Mouse (Mus musculus): ENCODE data around the gene Serbp1. TPM values are rescaled to one million over a fixed set of nuclear protein-coding genes. Genes with fewer than 3 reads are reported as not detected.

The Serbp1 gene
- polyA plus RNA-seq, 1 experiment from 2014 or later, result 1,082 TPM

- peak overlapping the region; percentile 48 for H3K27ac ChIP-seq
- WGBS (ENCODE audit: missing documents), result under 1% methylated on average over 54 of the region's 68 CpGs
- peak overlapping the region; percentile 77 for H3K4me3 ChIP-seq (ENCODE audit: inconsistent target)
- peaks cover 6% of the 10 kb centered on the region; the same call in 1 of the 2 replicates for H3K36me3 ChIP-seq (ENCODE audit: inconsistent target)
- peaks cover 44% of the 10 kb centered on the region for H3K79me2 ChIP-seq (ENCODE audit: inconsistent target)
Measured at GRCm38 (mm10) chr6:67266664-67267407, 28.9 kb downstream of the Serbp1 start.

GRCm38 (mm10) chr6:67267408-67268244 lies 29.6 kb downstream of the Serbp1 start:
- WGBS (ENCODE audit: missing documents), result under 1% methylated on average over 61 of the region's 65 CpGs
- Histone ChIP-seq H3K27ac (peak overlapping the region; percentile 54), H3K79me2 (ENCODE audit: inconsistent target) (peaks cover 52% of the 10 kb centered on the region), H3K4me3 (ENCODE audit: inconsistent target) (peak overlapping the region; percentile 73), H3K36me3 (ENCODE audit: inconsistent target) (peaks cover 13% of the 10 kb centered on the region; the same call in 1 of the 2 replicates)

GRCm38 (mm10) chr6:67268245-67268612 lies 30.3 kb downstream of the Serbp1 start:
- H3K36me3 ChIP-seq (ENCODE audit: inconsistent target), result peaks cover 19% of the 10 kb centered on the region; the same call in 1 of the 2 replicates
- H3K27ac ChIP-seq, result peak overlapping the region; percentile 54
- H3K4me3 ChIP-seq (ENCODE audit: inconsistent target), result peak overlapping the region; percentile 73
- WGBS (ENCODE audit: missing documents), result 0% methylated on average over 2 of the region's 2 CpGs
- peaks cover 58% of the 10 kb centered on the region for H3K79me2 ChIP-seq (ENCODE audit: inconsistent target)

GRCm38 (mm10) chr6:67268983-67269382 lies 31.0 kb downstream of the Serbp1 start:
- peaks cover 24% of the 10 kb centered on the region; the same call in 1 of the 2 replicates for H3K36me3 ChIP-seq (ENCODE audit: inconsistent target)
- H3K79me2 ChIP-seq (ENCODE audit: inconsistent target), result peaks cover 65% of the 10 kb centered on the region
- H3K27ac ChIP-seq, result no peak overlapping the region
- H3K4me3 ChIP-seq (ENCODE audit: inconsistent target), result peak overlapping the region; percentile 73
- WGBS (ENCODE audit: missing documents), result 0% methylated on average over 1 of the region's 1 CpGs

- Histone ChIP-seq H3K4me3 (ENCODE audit: inconsistent target) (peak overlapping the region; percentile 73), H3K36me3 (ENCODE audit: inconsistent target) (peaks cover 29% of the 10 kb centered on the region; the same call in 1 of the 2 replicates), H3K79me2 (ENCODE audit: inconsistent target) (peaks cover 70% of the 10 kb centered on the region), H3K27ac (no peak overlapping the region)
- WGBS (ENCODE audit: missing documents), result 5% methylated on average over 2 of the region's 2 CpGs
Measured at GRCm38 (mm10) chr6:67269459-67269858, 31.5 kb downstream of the Serbp1 start.

- H3K79me2 ChIP-seq (ENCODE audit: inconsistent target), result peaks cover 100% of the 10 kb centered on the region
- 81% methylated on average over 4 of the region's 5 CpGs for WGBS (ENCODE audit: missing documents)
- H3K36me3 ChIP-seq (ENCODE audit: inconsistent target), result peaks cover 52% of the 10 kb centered on the region
- no peak overlapping the region for H3K27ac ChIP-seq
- H3K4me3 ChIP-seq (ENCODE audit: inconsistent target), result no peak overlapping the region
Measured at GRCm38 (mm10) chr6:67277944-67278343, 40.0 kb downstream of the Serbp1 start.

GRCm38 (mm10) chr6:67281614-67282197 lies 43.7 kb downstream of the Serbp1 start:
- Histone ChIP-seq H3K36me3 (ENCODE audit: inconsistent target) (peaks cover 63% of the 10 kb centered on the region), H3K4me3 (ENCODE audit: inconsistent target) (no peak overlapping the region), H3K27ac (no peak overlapping the region), H3K79me2 (ENCODE audit: inconsistent target) (peaks cover 78% of the 10 kb centered on the region)
- WGBS (ENCODE audit: missing documents), result 72% methylated on average over 9 of the region's 9 CpGs

GRCm38 (mm10) chr6:67282897-67283296 lies 44.9 kb downstream of the Serbp1 start:
- Histone ChIP-seq H3K4me3 (ENCODE audit: inconsistent target) (no peak overlapping the region), H3K79me2 (ENCODE audit: inconsistent target) (peaks cover 66% of the 10 kb centered on the region), H3K36me3 (ENCODE audit: inconsistent target) (peaks cover 51% of the 10 kb centered on the region), H3K27ac (no peak overlapping the region)
- 100% methylated on average over 1 of the region's 1 CpGs for WGBS (ENCODE audit: missing documents)

- 87% methylated on average over 5 of the region's 5 CpGs for WGBS (ENCODE audit: missing documents)
Measured at GRCm38 (mm10) chr6:67292042-67292623, 54.2 kb downstream of the Serbp1 start.

GRCm38 (mm10) chr6:67296126-67296525 lies 58.1 kb downstream of the Serbp1 start:
- 84% methylated on average over 5 of the region's 5 CpGs for WGBS (ENCODE audit: missing documents)
- no peaks in the 10 kb centered on the region for H3K79me2 ChIP-seq (ENCODE audit: inconsistent target)
- no peaks in the 10 kb centered on the region for H3K36me3 ChIP-seq (ENCODE audit: inconsistent target)
- H3K4me3 ChIP-seq (ENCODE audit: inconsistent target), result no peak overlapping the region
- no peak overlapping the region for H3K27ac ChIP-seq

More at GRCm38 (mm10) chr6:67292042-67292623, 54.2 kb downstream of the Serbp1 start:
- Histone ChIP-seq H3K36me3 (ENCODE audit: inconsistent target) (peaks cover 3% of the 10 kb centered on the region; the same call in 1 of the 2 replicates), H3K79me2 (ENCODE audit: inconsistent target) (no peaks in the 10 kb centered on the region), H3K4me3 (ENCODE audit: inconsistent target) (no peak overlapping the region), H3K27ac (no peak overlapping the region)

- 99% methylated on average over 5 of the region's 5 CpGs for WGBS (ENCODE audit: missing documents)
- Histone ChIP-seq H3K79me2 (ENCODE audit: inconsistent target) (no peaks in the 10 kb centered on the region), H3K4me3 (ENCODE audit: inconsistent target) (no peak overlapping the region), H3K27ac (no peak overlapping the region), H3K36me3 (ENCODE audit: inconsistent target) (no peaks in the 10 kb centered on the region)
Measured at GRCm38 (mm10) chr6:67298742-67299141, 60.8 kb downstream of the Serbp1 start.

GRCm38 (mm10) chr6:67300300-67300699 lies 62.3 kb downstream of the Serbp1 start:
- WGBS (ENCODE audit: missing documents), result 88% methylated on average over 4 of the region's 4 CpGs
- Histone ChIP-seq H3K79me2 (ENCODE audit: inconsistent target) (no peaks in the 10 kb centered on the region), H3K4me3 (ENCODE audit: inconsistent target) (no peak overlapping the region), H3K27ac (peak overlapping the region; percentile 82), H3K36me3 (ENCODE audit: inconsistent target) (no peaks in the 10 kb centered on the region)

- WGBS (ENCODE audit: missing documents), result 73% methylated on average over 6 of the region's 6 CpGs
- no peaks in the 10 kb centered on the region for H3K36me3 ChIP-seq (ENCODE audit: inconsistent target)
- no peaks in the 10 kb centered on the region for H3K79me2 ChIP-seq (ENCODE audit: inconsistent target)
- H3K27ac ChIP-seq, result peak overlapping the region; percentile 82
- H3K4me3 ChIP-seq (ENCODE audit: inconsistent target), result no peak overlapping the region
Measured at GRCm38 (mm10) chr6:67300710-67301163, 62.8 kb downstream of the Serbp1 start.

- H3K36me3 ChIP-seq (ENCODE audit: inconsistent target), result no peaks in the 10 kb centered on the region
- no peak overlapping the region for H3K4me3 ChIP-seq (ENCODE audit: inconsistent target)
- H3K79me2 ChIP-seq (ENCODE audit: inconsistent target), result no peaks in the 10 kb centered on the region
- H3K27ac ChIP-seq, result peak overlapping the region; percentile 82
- 100% methylated on average over 3 of the region's 3 CpGs for WGBS (ENCODE audit: missing documents)
Measured at GRCm38 (mm10) chr6:67301230-67301629, 63.3 kb downstream of the Serbp1 start.
